Mouse (Mus musculus) gastrocnemius, adult 2 months (tissue): ENCODE measurements around the gene Abhd12. TPM values are rescaled to one million over a fixed set of nuclear protein-coding genes. Genes with fewer than 3 reads are reported as not detected.
A peak's percentile ranks its signal among the peaks of the same experiment; 100 is the strongest.

Experiments used
- DNase-seq: peaks from one replicate; pipeline ENCODE4 v3.0.0; 2022
- H3K27ac ChIP-seq: fragments of 200-600 bp; 2 replicates; pipeline ENCODE4 v1.8.1; 2022; ENCODE audit warnings: mild to moderate bottlenecking
- H3K4me3 ChIP-seq: fragments of 200-600 bp; 2 replicates; pipeline ENCODE4 v1.8.1; 2022; ENCODE audit warnings: mild to moderate bottlenecking, moderate library complexity
- CTCF ChIP-seq: fragments of 200-600 bp; IDR thresholded peaks from 2 replicates; pipeline ENCODE4 v1.8.1; 2022; ENCODE audit warnings: antibody characterized with exemption, mild to moderate bottlenecking, moderate library complexity
- intact Hi-C: fragments of 180-260 bp; cut with DNase I; formaldehyde crosslinking; loops from one replicate; pipeline ENCODE4 v1.15.1; 2025
- total RNA-seq, 2 experiments: library from RNA; stranded (reverse); gene quantifications; 2 replicates each; pipeline ENCODE4 v1.2.3; 2021

Abhd12 gene
- total RNA-seq, 2 experiments from 2014 or later = 24.3 to 25.4 TPM

DNA sequence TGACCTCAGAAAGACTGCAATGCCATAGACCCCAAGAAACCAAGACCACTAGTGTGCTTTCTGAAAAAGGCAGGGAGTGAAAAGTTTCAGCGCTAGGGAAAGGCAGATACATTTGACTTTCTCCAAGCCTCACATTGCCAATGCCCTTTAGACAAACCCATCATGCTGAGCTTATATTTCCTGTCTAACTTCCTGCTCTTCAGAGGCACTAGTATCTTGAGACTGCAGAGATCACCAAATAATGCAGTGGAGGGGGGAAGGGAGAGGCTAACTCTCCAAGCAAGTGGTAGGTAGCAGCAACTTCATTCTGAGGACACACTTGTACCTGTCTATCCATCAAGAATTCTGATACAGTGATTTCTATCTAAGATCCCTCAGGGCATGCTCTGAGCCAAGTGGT is 35.1 kb downstream of the Abhd12 start:
- Histone ChIP-seq H3K27ac (no peak overlapping the region), H3K4me3 (no peak overlapping the region)
- no peak for DNase-seq
- TF ChIP-seq CTCF = no peak
- intact Hi-C loops = no loop called here

- Histone ChIP-seq H3K4me3 (no peak overlapping the region), H3K27ac (no peak overlapping the region)
- TF ChIP-seq CTCF = no peak
- DNase-seq = no peak
- intact Hi-C loops = no loop called here
These were observed 37.5 kb downstream of the Abhd12 start for GRCm38 (mm10) chr2:150867021-150867420.

GRCm38 (mm10) chr2:150861128-150861527 is 43.4 kb downstream of the Abhd12 start:
- intact Hi-C loops = no loop called here
- DNase-seq = no peak
- H3K4me3 ChIP-seq = no peak overlapping the region
- no peak overlapping the region for H3K27ac ChIP-seq
- TF ChIP-seq CTCF = 0 out of 2 replicates have a peak, but pooled peaks have one; percentile 3

DNA sequence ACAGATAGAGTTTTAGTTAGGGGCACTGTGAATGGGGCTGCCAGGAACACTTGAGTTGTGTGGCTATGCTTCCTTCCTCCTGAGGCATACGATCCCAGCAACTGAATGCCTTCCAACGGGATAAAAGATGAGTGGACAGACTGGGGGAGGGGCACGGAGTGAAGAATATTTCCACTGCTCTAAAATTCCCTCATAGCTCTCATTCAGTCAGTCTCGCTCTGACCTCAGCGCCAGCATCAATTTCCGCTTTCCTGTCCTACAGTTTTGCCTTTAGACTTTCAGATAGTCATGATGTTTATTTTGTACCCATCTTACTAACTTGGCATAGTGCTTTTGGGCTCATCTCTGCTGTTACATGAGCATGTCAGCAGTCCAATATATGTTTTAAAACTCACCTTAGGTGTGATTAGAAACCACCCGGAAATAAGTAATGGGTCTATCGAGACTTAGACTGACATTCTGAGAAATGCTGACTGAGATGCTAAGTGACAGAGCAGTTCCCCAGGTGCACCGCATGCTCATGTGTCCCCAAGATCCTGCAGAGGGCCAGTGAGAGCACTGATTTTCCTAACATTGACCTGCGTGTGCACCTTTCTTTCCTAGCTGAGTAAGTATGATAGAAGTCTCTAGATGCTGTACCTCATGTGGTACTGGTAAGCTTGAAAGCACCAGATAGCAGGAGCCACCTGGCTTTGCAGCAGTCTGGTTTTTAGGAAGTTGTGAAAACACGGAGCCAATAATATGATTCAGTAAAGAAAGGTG is 44.7 kb downstream of the Abhd12 start:
- H3K4me3 ChIP-seq = no peak overlapping the region
- no peak for DNase-seq
- intact Hi-C loops = no loop called here
- no peak for TF ChIP-seq CTCF
- no peak overlapping the region for H3K27ac ChIP-seq

DNA sequence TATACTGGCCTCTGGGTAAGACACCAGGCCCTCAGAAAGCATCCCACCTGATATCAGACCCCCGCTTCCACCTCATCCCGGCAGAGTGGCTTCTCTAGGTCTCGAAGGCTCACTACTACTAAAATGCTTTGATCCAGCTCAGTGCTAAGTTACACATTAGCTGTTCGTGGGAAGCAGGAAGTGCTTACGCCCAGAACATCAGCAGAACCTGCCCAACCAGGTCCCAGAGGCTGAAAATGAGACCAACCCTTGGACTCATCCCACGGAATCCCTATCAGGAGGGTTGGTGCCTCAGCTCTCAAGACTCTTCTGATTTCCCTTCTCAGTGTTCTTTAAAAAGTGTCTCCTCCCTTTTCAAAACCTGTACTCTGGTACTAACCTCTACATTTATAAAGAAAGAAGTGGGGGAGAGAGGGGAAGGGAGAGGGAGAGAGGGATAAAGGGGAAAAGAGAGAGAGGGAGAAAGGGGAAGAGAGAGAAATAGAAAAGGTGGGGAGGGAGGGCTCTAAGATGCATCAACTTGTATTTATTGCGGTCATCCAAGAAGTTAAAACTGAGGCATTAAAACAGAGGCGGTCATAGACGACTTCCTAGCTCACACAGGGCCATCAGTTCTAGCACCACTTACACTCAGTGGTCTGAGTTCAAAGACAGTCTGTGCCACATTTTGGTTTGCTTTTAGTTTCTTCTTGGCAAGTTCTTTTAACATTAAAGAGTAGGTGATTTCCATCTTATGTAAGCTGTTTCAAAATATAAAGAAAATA is 45.6 kb downstream of the Abhd12 start:
- TF ChIP-seq CTCF = no peak
- Histone ChIP-seq H3K4me3 (no peak overlapping the region), H3K27ac (no peak overlapping the region)
- intact Hi-C loops = no loop called here
- no peak for DNase-seq

DNA sequence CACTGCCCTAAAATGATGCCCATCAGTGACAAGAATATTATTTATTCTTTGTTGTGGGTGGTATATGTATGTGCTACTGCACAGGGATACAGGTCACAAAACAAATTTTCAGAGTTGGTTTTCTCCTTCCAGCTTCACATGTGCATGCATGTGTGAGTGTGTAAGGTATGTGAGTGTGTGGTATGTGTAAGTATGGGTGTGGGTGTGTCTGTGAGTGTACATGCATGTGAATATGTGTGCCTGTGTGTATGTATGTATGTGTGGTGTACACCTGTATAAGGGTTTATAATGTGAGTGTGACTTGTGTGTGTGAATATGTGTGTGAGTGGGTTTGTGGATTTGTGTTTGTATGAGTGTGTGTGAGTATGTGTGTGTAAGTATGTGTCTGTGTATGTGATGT is 49.4 kb downstream of the Abhd12 start:
- TF ChIP-seq CTCF = no peak
- intact Hi-C loops = no loop called here
- no peak overlapping the region for H3K27ac ChIP-seq
- DNase-seq = no peak
- no peak overlapping the region for H3K4me3 ChIP-seq

DNA sequence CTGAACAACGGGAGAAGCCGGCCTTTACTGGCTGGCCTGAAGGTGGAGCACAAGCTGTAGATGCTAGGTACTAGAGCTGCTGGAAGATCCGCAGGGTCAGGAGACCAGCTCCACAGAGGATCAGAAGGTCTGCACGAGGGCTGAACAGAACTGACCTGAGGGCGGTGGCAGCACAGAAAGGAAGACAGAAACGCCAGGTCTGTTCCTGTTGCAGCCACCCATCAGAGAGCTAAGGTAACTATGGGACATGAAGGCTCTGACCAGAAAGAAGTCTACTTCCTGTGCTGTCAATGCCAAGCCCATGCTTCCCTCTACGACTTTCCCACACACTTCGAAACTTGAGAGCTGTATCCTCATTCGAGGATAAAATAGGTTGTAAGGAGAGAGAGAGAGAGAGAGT is 53.3 kb downstream of the Abhd12 start:
- intact Hi-C loops = no loop called here
- Histone ChIP-seq H3K4me3 (no peak overlapping the region), H3K27ac (no peak overlapping the region)
- TF ChIP-seq CTCF = no peak
- DNase-seq = no peak

- DNase-seq = no peak
- Histone ChIP-seq H3K27ac (no peak overlapping the region), H3K4me3 (no peak overlapping the region)
- intact Hi-C loops = no loop called here
- no peak for TF ChIP-seq CTCF
These were observed 57.0 kb downstream of the Abhd12 start for GRCm38 (mm10) chr2:150847436-150847995.

DNA sequence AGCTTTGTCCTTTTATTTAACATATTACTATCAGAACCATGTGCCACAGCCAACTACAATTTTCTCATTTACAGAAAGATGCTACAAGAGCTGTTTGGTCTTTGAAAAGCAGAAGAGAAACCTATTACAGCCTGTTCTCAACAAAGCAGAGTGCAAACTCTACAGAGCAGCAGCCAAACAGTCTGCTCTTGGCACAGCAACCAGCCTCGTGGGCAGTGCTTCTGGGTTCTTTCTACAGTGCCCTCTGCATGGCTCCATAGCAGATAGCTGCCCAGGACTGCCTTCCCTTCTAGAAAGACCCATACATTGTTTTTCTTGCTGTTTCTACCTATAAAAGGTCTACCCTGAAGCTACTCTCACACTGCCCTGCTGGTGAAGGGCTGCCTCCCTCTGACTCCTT is 59.7 kb downstream of the Abhd12 start:
- TF ChIP-seq CTCF = no peak
- intact Hi-C loops = no loop called here
- Histone ChIP-seq H3K27ac (peak overlapping the region; percentile 51), H3K4me3 (no peak overlapping the region)
- DNase-seq = no peak

GRCm38 (mm10) chr2:150842049-150842461 is 62.5 kb downstream of the Abhd12 start:
- no peak for DNase-seq
- no peak for TF ChIP-seq CTCF
- no peak overlapping the region for H3K4me3 ChIP-seq
- intact Hi-C loops = no loop called here
- H3K27ac ChIP-seq = peak overlapping the region; percentile 43; the same call in 1 of the 2 replicates

DNA sequence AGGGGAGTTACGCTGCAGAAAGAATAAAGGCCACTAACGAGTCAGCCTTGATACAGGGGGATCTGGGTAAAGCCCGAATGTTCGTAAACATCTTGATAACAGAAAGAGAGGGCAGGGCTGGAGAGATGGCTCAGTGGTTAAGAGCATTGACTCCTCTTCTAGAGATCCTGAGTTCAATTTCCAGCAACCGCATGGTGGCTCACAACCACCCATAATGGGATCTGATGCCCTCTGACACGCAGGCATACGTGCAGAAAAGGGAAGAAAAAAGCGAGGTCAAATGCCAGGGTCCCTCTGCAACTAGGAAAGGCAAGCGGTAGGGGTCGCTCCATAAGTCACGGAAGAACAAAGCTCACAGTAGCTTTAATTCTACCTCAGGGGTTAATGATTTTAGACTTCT is 63.4 kb downstream of the Abhd12 start:
- intact Hi-C loops = no loop called here
- no peak for DNase-seq
- no peak overlapping the region for H3K4me3 ChIP-seq
- H3K27ac ChIP-seq = peak overlapping the region; percentile 40; the same call in 1 of the 2 replicates
- TF ChIP-seq CTCF = no peak

- intact Hi-C loops = no loop called here
- DNase-seq = peak; percentile 42
- no peak for TF ChIP-seq CTCF
- peak overlapping the region; percentile 20 for H3K27ac ChIP-seq
- no peak overlapping the region for H3K4me3 ChIP-seq
These were observed 64.7 kb downstream of the Abhd12 start for GRCm38 (mm10) chr2:150839686-150840471.
